Mouse (Mus musculus): ENCODE data around the gene Psmd6. TPM values are rescaled to one million over a fixed set of nuclear protein-coding genes. Genes with fewer than 3 reads are reported as not detected.

The Psmd6 gene
- total RNA-seq, 2 experiments from 2014 or later = 103 to 113 TPM

DNA sequence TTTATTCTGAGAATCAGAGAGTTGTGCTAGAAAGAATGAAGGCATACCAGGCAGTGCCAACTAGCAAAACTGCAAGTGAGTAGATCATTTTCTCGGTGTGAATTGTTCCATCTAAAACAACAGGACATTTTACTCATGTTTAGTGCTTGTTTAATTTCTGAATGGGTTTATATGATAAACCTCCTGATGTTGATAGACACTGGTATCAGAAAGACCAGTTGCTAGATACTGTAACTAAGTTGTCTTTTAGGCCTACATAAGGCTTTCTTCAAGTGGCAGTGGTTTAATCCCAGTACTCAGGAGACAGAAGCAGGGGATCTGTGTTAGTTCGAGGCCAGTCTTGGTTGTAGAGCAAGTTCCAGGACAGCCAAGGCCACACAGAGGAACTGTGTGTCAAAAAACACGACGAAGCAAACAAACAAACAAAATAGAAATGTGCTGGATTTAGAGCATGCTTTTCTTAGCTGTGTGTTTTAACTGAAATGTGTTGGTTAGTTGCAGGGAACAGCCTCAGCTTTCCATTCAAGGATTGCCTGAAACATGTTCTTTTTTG, 34.0 kb downstream of the Psmd6 start:
- no peak for TF ChIP-seq CTCF (IDR thresholded peaks at IDR 0.05)
- no peak overlapping the region for H3K27ac ChIP-seq
- intact Hi-C loops (cut with DNase I) = no loop called here
- DNase-seq (ENCODE audit: extremely low spot score in 1 of 2, low spot score in 2 of 2) = no peak
- H3K4me3 ChIP-seq = no peak overlapping the region

DNA sequence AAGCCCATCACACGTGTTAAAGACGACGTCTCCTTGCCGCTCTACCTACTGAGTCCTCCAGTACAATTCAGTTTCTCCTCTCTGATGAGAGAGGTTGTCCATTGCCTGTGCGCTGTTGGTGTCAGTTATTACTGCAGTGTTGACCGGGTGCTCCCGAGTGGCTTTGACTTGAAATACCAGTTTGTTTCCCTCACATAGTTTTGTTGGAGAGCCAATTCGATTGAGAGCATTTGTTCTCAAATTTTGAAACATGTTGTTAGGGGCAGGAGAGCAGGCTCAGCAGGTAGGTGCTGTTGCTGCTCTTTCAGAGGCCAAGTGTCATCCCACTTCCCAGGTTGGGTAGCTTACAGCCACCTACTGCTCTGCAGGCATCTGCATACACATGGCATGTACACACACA, 37.0 kb downstream of the Psmd6 start:
- DNase-seq (ENCODE audit: extremely low spot score in 1 of 2, low spot score in 2 of 2) = no peak
- no peak for TF ChIP-seq CTCF (IDR thresholded peaks at IDR 0.05)
- intact Hi-C loops (cut with DNase I) = no loop called here

DNA sequence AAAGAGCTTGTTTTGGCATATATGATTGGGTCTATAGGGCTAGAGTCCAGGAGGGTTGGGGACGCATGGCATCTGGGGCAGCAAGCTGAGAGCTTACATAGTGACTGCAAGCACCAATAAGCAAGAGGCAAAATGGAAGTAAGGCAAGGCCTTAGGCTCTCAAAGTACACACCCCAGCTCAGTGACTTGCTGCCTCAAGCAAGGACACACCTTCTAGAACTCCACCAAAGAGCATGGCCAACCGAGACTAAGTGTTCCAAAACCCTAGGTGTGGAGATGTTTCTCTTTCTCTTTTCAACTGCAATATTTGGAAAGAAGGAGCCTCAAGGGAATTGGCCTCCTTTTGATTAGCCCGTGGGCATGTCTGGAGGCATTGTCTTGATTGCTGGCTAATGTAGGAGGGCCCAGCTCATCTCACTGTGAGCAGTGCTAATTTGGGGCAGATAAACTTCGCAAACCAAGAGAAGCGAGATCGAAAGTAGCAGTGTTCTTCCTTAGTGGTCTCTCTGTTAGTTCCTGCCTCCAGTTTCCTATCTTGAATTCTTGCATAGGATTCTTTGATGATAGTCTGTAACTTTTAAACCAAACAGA, 40.1 kb downstream of the Psmd6 start:
- no peak for DNase-seq (ENCODE audit: extremely low spot score in 1 of 2, low spot score in 2 of 2)
- TF ChIP-seq CTCF (IDR thresholded peaks at IDR 0.05) = no peak
- intact Hi-C loops (cut with DNase I) = no loop called here
- Histone ChIP-seq H3K4me3 (no peak overlapping the region), H3K27ac (no peak overlapping the region)

More for the DNA sequence above, 37.0 kb downstream of the Psmd6 start:
- Histone ChIP-seq H3K4me3 (no peak overlapping the region), H3K27ac (no peak overlapping the region)

DNA sequence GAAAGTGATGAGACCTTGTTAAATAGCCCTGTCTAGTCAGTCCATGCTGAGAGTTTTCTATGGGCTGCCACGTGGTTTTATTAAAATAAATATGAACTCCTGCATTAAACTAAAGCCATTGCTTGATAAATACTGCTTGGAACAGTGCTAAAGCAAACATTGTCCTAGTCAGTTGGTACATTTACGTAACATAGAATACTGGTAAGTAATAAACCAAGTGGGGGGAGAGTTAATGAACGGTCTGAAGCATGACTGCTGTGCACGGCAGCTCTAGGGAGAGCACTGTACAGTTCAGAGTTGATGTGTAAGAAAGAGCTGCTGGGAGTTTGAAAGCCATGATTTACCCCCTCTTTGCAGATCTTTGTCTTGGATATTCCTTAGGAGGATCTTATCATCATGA, 49.3 kb downstream of the Psmd6 start:
- intact Hi-C loops (cut with DNase I) = no loop called here
- no peak for DNase-seq (ENCODE audit: extremely low spot score in 1 of 2, low spot score in 2 of 2)
- Histone ChIP-seq H3K4me3 (no peak overlapping the region), H3K27ac (no peak overlapping the region)
- no peak for TF ChIP-seq CTCF (IDR thresholded peaks at IDR 0.05)

DNA sequence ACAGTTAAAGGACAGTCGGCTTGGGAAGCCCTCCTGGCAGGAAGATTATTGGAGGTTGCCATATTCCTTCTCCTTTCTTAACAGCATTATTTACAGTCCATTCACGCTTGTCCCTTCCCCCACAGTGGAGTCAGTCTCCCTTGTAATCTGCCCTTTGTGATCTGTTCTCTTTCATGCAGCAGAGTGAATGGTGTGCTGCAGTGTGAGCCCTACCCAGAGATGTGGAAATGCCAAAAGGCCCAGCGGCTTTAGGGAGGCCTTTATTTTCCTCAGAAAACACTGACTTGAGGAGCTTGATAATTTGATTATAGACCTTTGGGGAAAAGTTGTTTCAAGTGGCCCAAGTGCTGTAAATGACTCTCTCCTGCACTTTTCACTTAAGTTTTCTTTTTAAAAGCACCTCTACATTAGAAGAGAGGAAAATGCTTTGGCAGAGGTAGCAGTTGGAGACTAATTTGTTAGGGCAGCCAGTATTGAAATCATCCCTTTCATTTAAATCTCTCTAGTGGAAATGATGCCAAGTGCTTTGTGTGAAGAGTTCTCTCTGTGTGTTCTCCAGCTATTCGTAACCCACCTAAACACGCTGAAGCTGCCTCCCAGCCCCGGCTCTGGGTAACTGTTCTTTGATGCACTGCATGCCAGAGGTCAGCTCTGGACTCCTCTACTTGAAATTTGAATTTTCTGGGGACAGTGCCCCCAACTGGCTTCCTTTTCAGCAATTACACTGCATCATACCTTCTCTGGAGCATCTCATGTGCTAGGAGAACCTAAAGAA, 50.1 kb downstream of the Psmd6 start:
- DNase-seq (ENCODE audit: extremely low spot score in 1 of 2, low spot score in 2 of 2) = no peak
- intact Hi-C loops (cut with DNase I) = no loop called here
- no peak overlapping the region for H3K4me3 ChIP-seq
- no peak overlapping the region; the same call in 1 of the 2 replicates for H3K27ac ChIP-seq
- no peak for TF ChIP-seq CTCF (IDR thresholded peaks at IDR 0.05)

DNA sequence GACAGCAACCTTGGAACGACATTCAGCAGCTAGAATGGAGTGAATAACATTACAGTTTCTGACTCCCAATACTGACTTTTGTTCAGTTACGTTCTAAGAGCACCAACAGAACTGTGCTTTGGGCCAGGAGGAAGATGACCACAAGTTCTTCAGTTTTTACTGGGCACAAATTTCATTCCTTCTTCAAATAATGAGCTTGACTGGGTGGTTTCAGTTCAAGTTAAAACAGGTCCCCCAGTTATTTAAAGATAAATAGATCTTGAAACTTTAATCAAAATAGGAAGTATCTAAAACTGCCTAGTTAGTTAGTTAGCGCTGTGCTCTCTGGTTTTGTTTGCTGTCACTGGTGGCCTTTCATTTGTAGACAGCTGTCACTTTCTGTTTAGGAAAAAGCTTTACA, 52.2 kb downstream of the Psmd6 start:
- Histone ChIP-seq H3K4me3 (no peak overlapping the region), H3K27ac (no peak overlapping the region)
- no peak for TF ChIP-seq CTCF (IDR thresholded peaks at IDR 0.05)
- DNase-seq (ENCODE audit: extremely low spot score in 1 of 2, low spot score in 2 of 2) = no peak
- intact Hi-C loops (cut with DNase I) = loop anchor here (10.0 kb wide), 1 partner anchor 56 kb away; the partner anchor contains the start of gene Psmd6

DNA sequence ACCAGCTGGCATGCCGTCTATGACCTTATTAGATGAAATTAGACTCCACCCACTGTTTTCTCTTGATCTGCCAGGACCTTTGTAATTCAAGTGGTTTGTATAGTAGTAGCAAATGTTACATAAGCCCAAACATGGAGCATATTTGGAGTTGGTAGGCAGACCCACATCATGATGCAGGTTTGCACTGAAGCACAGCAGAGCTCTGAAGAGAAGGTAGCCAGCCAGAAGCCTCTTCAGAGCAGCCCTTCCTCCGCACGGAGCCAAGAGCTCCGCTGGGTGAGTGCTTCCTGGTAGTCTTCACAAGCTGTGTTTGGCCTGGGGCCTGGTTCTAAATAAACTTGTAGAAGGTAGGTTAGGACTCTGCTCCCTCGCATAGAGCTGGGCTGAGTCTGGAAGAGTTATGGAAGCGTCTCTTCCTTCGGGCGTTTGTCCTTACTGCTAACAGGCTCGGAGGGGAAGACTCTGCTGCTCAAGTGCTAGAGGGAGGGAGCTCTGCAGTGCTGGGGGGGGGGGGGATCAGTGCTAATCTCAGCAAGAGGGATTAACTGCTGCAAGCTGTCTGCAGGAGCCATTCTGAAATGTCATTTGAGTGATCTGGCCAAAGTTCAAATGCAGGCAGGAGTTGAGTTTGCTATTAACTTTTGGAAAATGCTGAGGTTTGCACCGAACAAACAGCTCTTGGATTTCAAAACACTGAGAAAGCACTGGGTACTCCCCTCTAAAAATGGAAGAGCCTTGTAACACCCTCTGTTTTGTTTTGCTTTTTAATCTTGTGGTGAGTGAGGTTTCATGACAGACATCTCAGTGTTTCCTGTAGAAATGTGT, 52.9 kb downstream of the Psmd6 start:
- DNase-seq (ENCODE audit: extremely low spot score in 1 of 2, low spot score in 2 of 2) = no peak
- intact Hi-C loops (cut with DNase I) = loop anchor here (10.0 kb wide), 1 partner anchor 57 kb away; the partner anchor contains the start of gene Psmd6
- TF ChIP-seq CTCF (IDR thresholded peaks at IDR 0.05) = no peak
- Histone ChIP-seq H3K4me3 (no peak overlapping the region; the same call in 1 of the 2 replicates), H3K27ac (peak overlapping the region; percentile 63; the same call in 1 of the 2 replicates)

DNA sequence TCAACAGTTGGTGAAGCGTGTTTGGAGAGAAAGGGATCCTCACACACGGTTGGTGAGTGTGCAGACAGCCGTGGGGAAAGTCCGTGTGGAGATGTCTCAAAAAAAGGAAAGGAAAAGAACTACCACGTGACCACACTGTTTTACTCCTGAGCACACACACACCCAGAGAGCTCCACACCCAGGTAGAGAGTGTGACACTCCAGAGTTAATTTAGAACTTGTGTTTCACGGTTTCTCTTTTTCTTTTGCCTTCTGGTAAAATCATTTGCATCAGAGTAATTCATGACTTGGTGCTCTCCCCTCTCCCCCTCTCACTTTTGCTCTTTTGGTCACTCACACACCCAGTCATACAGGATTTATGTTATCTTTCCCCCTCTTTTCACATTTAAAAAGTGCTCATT, 54.5 kb downstream of the Psmd6 start:
- no peak for DNase-seq (ENCODE audit: extremely low spot score in 1 of 2, low spot score in 2 of 2)
- TF ChIP-seq CTCF (IDR thresholded peaks at IDR 0.05) = no peak
- Histone ChIP-seq H3K27ac (no peak overlapping the region), H3K4me3 (no peak overlapping the region)
- intact Hi-C loops (cut with DNase I) = loop anchor here (10.0 kb wide), 1 partner anchor 59 kb away; the partner anchor contains the start of gene Psmd6

DNA sequence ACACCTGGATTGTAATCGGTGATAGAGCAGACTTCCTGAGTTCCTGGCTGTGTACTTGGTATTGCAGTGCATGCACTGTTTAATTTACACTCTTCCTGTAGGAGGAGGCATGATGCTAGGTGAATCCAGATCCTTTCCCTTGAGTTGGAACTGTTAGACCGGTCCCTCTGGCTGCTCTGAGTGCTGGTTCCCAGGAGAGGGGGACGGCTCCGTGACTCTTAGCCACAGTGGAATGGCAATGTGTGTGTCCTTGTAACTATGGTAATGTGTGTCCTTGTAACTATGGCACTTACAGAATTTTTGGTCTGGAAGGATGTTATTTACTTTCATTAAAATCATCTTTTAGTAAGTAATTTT, 55.7 kb downstream of the Psmd6 start:
- no peak for DNase-seq (ENCODE audit: extremely low spot score in 1 of 2, low spot score in 2 of 2)
- Histone ChIP-seq H3K4me3 (no peak overlapping the region), H3K27ac (no peak overlapping the region; the same call in 1 of the 2 replicates)
- no peak for TF ChIP-seq CTCF (IDR thresholded peaks at IDR 0.05)
- intact Hi-C loops (cut with DNase I) = loop anchor here (10.0 kb wide), 1 partner anchor 60 kb away; the partner anchor contains the start of gene Psmd6

DNA sequence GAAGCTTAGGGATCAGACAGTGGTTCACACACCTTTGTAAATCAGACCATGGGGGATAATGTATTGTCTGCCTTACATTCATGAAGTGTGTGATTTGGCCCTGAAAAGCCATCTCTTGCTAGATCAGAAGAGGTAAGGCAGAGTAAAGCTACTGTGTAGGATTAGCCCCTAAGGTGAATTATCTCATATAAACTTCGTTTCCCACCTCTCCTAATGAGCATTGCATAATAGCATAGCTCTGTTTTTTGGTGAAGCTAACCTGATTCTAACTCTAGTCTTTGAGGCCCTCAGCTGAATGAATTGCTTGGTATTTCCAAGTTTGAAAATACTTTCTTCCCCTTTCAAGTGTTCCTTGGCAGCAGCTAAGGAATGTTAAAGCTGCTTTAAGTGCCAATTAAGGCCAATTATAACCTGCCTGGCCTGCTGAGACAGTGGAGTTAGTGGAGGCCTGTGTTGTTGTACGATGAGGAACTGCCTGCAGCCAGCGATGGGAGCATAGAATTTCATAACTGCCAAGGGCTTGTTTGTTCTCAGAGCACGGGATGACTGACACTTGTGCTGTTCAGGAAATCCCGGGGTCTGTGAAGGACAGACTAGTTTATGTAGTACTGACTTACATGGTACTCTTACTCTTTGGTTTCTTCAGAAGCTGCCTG, 56.2 kb downstream of the Psmd6 start:
- Histone ChIP-seq H3K27ac (no peak overlapping the region; the same call in 1 of the 2 replicates), H3K4me3 (no peak overlapping the region)
- intact Hi-C loops (cut with DNase I) = loop anchor here (10.0 kb wide), 1 partner anchor 60 kb away; the partner anchor contains the start of gene Psmd6
- no peak for DNase-seq (ENCODE audit: extremely low spot score in 1 of 2, low spot score in 2 of 2)
- no peak for TF ChIP-seq CTCF (IDR thresholded peaks at IDR 0.05)

DNA sequence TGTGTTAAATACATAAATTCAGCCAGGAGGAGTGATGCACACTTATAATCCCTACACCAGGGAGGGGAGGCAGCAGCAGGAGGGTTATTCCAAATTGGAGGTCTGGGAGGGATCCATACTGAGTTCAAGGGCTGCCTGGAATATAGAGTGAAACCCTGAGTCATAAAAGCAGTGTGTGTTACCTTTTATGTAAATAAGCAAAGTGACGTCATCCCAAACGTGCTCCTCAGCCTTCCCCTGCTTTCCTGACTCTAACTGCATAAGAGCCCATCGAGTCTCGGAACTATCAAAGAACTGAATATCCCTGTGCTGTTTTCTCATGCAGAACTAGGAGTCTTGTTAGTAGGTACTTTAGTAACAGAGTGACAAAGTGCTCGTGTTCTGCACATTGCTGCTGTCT, 57.4 kb downstream of the Psmd6 start:
- intact Hi-C loops (cut with DNase I) = loop anchor here (10.0 kb wide), 1 partner anchor 61 kb away; the partner anchor contains the start of gene Psmd6
- TF ChIP-seq CTCF (IDR thresholded peaks at IDR 0.05) = no peak
- Histone ChIP-seq H3K4me3 (no peak overlapping the region), H3K27ac (no peak overlapping the region)
- DNase-seq (ENCODE audit: extremely low spot score in 1 of 2, low spot score in 2 of 2) = no peak
